Mouse (Mus musculus) hematopoietic stem cell, adult 5-6 weeks (primary cell): Measurements from ENCODE around the gene Tmem262. TPM values are rescaled to one million over a fixed set of nuclear protein-coding genes. Genes with fewer than 3 reads are reported as not detected.
A peak's percentile ranks its signal among the peaks of the same experiment; 100 is the strongest.

Source experiments
- ATAC-seq, 2 experiments: fragments of 125-278 bp in 1 of 2; replicated peaks in 1 of 2; 2 replicates each; pipeline ENCODE4 v1.8.0; 2016 to 2017; ENCODE audit warnings: inconsistent platforms in 2 of 2, mild to moderate bottlenecking in 2 of 2, moderate number of reproducible peaks in 2 of 2, low read depth in 1 of 2, moderate TSS enrichment in 1 of 2; ENCODE audit not compliant: low FRiP score in 2 of 2, poor library complexity in 2 of 2, severe bottlenecking in 2 of 2, insufficient read depth in 1 of 2, low TSS enrichment in 1 of 2
- total RNA-seq: library from RNA; stranded (forward); fragments of 172-1452, 232-1000 nt; gene quantifications from 2 replicates; pipeline ENCODE4 v1.2.3, GENCODE M21; 2017

Gene Tmem262
- total RNA-seq, 1 experiment from 2014 or later: not detected

DNA sequence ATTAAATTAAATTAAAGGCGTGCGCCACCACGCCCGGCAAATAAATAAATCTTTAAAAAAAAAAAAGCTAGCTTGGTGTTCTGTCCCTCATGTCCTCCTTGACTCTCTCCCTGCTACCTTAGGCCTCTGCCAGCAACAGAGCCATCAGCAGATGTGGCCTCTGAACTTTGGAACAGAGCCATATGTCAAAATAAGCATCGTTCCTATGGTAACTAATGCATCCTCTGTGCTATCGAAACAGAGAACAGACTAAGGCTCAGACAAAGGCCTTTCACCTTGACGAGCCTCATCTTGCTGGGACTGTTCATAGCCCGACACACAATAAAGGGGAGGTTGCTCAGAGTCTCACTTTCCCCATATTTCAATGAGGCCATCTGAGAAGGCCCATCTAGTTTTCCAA is 43.5 kb downstream of the Tmem262 start:
- no peak for ATAC-seq

DNA sequence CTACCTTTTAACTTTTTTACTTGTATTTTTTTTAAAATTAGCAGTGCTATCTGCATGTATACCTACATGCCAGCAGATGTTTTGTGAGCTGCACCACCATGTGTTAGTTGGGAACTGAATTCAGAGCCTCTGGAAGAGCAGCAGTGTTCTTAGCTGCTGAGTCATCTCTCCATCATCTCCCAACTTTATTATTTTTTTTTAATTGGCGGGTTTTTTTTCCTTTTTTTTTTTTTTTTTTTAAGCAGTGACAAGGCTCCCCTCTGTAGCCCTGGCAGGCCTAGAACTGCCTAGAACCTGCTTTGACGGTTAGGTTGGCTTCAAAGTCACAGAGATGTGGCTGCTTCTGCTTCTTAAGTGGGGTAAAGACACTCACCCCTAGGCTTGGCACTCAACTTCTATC is 45.1 kb downstream of the Tmem262 start:
- ATAC-seq: no peak

DNA sequence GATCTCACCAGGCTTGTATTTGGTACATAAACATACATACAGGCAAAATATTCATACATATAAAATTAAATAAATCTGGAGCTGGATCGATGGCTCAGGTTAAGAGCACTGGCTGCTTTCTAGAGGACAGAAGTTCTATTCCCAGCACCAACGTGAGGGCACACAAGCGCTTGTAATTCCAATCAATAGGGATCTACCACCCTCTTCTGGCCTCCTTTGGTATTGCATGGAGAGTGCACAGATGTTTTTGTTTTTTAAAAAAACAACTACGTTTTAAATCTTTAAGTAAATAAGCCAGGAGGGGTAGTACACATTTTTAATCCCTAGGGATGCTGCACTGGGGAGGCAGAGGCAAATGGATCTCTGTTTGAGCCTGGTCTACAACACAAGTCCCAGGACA is 46.5 kb downstream of the Tmem262 start:
- ATAC-seq: no peak

DNA sequence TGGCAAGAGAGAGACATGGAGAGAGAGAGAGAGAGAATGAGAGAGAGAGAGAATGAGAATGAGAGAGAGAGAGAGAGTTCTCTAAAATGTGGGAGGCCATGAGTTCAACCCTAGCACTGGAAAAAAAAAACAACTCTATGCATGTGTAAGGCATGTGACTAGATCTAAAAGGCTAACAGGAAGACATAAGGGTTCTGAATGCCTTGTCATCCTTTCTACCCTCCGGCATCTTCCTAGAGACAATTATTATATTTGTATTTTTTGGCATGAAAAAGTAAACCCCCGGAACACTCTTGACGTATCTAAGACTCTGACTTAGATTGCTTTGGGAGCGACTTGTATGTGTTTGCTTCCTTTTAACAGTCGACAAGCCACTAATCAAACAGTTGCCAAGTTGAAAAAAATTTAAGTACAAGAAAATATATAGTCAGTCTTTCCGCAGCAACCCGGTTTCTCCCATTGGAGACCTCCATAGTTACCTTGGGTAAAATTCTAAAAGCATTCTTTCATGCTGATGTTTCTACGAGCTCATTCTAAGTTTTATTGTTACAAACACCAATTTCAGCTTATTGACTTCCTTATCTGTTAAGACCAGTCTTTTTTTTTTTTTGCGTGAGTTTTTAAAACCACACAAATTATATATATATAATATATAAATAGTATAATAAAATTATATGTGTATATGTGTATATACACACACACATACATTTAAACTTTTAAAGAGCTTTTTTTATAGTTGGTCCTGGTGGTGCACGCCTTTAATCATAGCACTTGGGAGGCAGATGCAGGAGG is 47.2 kb downstream of the Tmem262 start:
- ATAC-seq: no peak

DNA sequence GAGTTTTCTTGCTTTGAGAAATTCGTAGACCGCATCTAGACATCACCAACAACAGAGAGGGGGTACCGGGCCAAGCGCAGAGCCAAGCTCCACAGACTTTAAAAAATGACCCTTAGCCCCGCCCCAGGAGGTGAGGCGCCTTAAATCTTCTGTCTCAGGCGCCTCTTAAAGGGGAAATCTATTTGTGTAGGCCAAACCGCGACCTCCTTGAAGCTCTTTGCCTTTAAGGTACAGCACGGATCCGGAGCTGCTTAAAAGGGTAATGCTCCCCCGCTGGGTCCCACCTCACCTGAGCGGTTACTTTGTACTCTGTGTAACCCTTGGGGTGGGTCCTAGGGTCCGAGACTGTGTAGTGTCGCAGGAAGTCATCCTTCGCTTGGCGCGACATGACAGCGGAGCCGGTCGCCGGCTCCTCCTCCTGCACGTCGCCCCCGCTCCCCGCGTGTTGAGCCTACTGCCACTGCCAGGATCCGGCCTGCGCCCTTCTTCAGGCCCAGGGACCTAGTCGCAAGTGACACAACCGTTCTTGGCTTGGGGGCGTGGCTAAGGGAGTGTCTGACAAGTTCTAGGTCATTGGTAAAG is 48.0 kb downstream of the Tmem262 start, which contains the start of gene Snx15:
Gene Snx15, minus strand, starts transcription at position 545 of the 582 bp plus-strand sequence.
- peak; percentile 96 to 97 for ATAC-seq

Other genes with a start within 250 kb of the Tmem262 start
- 26.4 and 31.8 TPM in 2 replicates for gene Frmd8, start 204.8 kb upstream of the Tmem262 start, total RNA-seq
- gene Slc25a45, start 202.2 kb upstream of the Tmem262 start, total RNA-seq: 48.1 and 60.3 TPM in 2 replicates
- 2.4 and 2.6 TPM in 2 replicates for gene Tigd3, start 185.9 kb upstream of the Tmem262 start, total RNA-seq
- 121 and 154 TPM in 2 replicates for gene Dpf2, start 167.0 kb upstream of the Tmem262 start, total RNA-seq
- gene Cdc42ep2, start 155.2 kb upstream of the Tmem262 start, total RNA-seq: 0.25 TPM in 1 of 2 replicates, not detected in the other
- 39.6 and 68.5 TPM in 2 replicates for gene Pola2, start 115.8 kb upstream of the Tmem262 start, total RNA-seq
- not detected in 2 replicates for gene Slc22a20, start 93.9 kb upstream of the Tmem262 start, total RNA-seq
- 32.4 and 37.5 TPM in 2 replicates for gene Capn1, start 64.1 kb upstream of the Tmem262 start, total RNA-seq
- 7.0 and 9.4 TPM in 2 replicates for gene Syvn1, start 33.5 kb upstream of the Tmem262 start, total RNA-seq
- 37.0 and 38.9 TPM in 2 replicates for gene Mrpl49, start 22.2 kb upstream of the Tmem262 start, total RNA-seq
- gene Fau, start 22.2 kb upstream of the Tmem262 start, total RNA-seq: 1,306 and 2,041 TPM in 2 replicates
- gene Znhit2, start 18.8 kb upstream of the Tmem262 start, total RNA-seq: 8.3 and 11.5 TPM in 2 replicates
- gene Tm7sf2, start 11.7 kb upstream of the Tmem262 start, total RNA-seq: 1.3 and 3.0 TPM in 2 replicates
- 46.8 and 52.8 TPM in 2 replicates for gene Vps51, start 2.8 kb upstream of the Tmem262 start, total RNA-seq
- gene Gm28374, start 2.2 kb downstream of the Tmem262 start, total RNA-seq: not detected in 2 replicates
- gene Zfpl1, start 4.9 kb downstream of the Tmem262 start, total RNA-seq: 23.5 and 68.8 TPM in 2 replicates
- gene Cdca5, start 5.0 kb downstream of the Tmem262 start, total RNA-seq: 25.8 and 26.8 TPM in 2 replicates
- 1.3 and 1.5 TPM in 2 replicates for gene AC131692.1, start 14.4 kb downstream of the Tmem262 start, total RNA-seq
- gene Naaladl1, start 25.7 kb downstream of the Tmem262 start, total RNA-seq: 0.13 TPM in 1 of 2 replicates, not detected in the other
- gene Sac3d1, start 38.6 kb downstream of the Tmem262 start, total RNA-seq: 5.0 and 6.8 TPM in 2 replicates
- 3.4 and 13.4 TPM in 2 replicates for gene Snx15, start 48.3 kb downstream of the Tmem262 start, total RNA-seq
- gene Batf2, start 61.0 kb downstream of the Tmem262 start, total RNA-seq: 3.3 and 5.6 TPM in 2 replicates
- gene Arl2, start 61.5 kb downstream of the Tmem262 start, total RNA-seq: 24.9 and 37.0 TPM in 2 replicates
- gene Majin, start 104.4 kb downstream of the Tmem262 start, total RNA-seq: not detected in 2 replicates
- 1.3 TPM in 1 of 2 replicates, not detected in the other for gene Gpha2, start 146.3 kb downstream of the Tmem262 start, total RNA-seq
- 5.5 and 6.2 TPM in 2 replicates for gene Ppp2r5b, start 155.8 kb downstream of the Tmem262 start, total RNA-seq
- gene Atg2a, start 161.6 kb downstream of the Tmem262 start, total RNA-seq: 9.5 and 10.6 TPM in 2 replicates
- 18.4 and 28.4 TPM in 2 replicates for gene Ehd1, start 196.7 kb downstream of the Tmem262 start, total RNA-seq
- gene Cdc42bpg, start 226.4 kb downstream of the Tmem262 start, total RNA-seq: 2.9 and 4.3 TPM in 2 replicates